Mouse (Mus musculus) fibroblast of lung, adult 2 months (primary cell): ENCODE data around the gene Zc3h4.

Experiments used
- DNase-seq: peaks from one replicate; pipeline ENCODE4 v3.0.0-alpha.2; 2011; ENCODE audit warnings: low read depth

Zc3h4 gene

GRCm38 (mm10) chr7:16399820-16400688 is 656 bp upstream of the Zc3h4 start:
- peak; percentile 92 for DNase-seq

DNA sequence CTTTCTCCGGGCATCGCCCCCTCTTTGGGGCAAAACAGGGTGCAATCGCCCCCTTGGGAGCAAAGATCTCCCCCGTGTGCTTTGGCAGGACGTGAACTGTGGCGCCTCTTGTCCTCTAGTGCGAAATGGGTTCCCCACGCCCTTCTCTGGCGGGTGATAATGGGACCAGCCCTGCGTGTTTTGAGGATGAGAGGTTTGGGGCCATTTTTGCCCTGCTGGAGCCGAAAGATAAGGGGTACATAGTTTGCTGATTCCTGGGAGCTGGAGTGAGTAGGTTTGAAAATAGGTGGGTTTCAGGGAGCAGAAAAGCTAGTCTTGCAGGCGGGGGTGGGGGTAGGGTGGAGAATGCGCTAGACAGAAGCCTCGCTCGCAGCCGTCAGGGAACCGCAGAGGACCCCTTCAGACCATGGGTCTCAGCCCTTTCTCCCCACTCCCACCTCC is 1.3 kb downstream of the Zc3h4 start:
- no peak for DNase-seq

DNA sequence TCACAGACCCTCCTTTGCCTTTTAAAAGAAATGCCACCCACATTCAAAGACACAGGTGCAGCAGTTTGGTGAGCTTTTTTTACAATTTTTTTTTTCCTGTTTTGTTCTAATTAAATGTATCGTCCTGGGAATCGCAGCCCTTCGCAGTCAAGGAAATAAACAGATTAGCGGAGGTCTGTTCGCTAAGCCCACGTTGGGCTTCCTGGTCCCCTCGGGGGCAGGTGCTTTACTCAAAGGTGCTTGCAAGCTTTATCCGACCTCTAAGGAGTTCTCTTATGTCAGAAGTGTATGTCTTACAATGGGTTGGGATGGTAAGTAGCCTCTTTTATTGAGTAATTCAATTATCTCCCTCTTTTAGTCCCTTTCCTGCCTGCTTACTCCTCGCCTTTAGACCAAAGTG is 1.7 kb downstream of the Zc3h4 start:
- no peak for DNase-seq

DNA sequence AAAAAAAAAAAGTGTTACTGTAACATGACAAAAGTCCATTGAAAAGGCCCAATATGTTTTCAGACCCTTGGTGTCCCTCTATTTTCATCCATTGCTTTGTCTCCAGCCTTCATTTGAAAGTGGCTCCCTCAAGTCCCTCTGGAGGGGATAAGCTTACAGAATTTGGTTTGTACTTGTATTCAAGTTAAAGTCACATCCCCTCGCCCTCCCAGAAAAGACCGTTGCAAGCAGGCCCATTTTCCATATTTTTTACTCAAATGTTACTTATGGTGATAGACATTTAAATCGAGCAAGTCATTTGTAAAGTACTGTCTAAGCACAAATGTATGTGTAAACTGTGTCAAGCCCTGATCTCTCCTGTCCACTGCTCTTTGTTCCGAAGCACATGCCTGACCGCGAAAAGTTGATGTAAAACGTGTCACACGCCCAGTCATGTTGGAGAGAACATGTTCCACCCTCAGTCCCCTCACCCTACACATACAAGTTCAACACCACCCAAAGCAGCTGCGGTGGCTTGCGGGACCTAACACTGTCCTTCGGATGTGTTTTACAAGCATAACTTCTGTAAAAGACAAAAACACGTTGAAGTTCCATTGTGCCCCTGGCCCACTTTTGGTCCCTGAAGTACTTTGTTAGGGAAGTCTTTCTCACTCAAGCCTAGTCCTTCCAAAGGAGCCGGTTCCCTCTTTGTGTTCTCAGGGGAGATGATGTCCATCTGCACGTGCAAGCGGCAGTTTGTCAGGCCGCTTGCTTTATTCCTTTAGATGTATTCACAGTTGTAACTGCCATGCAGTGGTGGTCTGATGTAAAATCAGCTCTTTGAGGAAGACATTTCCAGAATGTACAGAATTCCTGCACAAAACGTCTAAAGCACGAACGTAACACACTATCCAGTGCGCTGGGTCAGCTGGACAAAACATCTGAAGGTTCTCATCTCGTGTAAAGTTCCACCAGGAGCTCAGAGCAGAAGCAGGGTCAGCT is 2.5 kb downstream of the Zc3h4 start:
- no peak for DNase-seq

DNA sequence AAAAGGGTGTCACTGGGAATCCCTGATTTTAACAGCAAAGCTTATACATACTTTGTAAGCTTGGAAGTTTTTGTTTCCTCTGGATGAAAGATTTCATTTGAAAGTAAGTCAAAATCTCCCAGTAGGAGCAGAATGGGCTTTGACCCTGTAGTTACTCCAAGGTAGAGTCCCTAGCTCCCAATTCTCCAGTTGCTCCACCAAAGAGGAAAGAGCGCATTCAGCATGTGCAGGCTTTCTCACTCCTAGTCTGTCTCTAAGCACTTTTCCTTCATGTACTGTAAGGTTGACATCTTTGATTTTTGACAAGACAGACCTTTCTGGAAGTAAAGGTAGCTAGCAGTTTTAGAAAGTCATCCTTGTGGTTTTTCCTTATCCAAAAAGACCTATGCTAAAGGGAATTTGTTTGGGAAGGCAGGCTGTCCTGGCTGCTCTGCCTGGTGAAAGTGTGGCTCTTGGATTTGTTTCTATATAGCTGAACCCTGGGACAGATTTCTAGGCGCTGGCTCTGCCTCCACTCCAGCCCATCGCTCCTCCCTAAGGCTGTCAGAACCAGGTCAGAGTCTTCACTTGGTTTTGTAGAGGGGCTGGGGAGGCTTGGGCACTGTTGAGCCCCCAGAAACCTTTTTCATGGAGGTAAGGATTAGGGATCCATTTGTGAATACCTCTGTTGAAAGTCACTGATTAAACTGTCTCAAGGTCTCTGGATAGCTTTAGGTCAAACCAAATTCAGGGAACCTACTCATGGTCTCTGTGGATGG is 3.8 kb downstream of the Zc3h4 start:
- no peak for DNase-seq

GRCm38 (mm10) chr7:16405073-16405455 is 4.4 kb downstream of the Zc3h4 start:
- peak; percentile 80 for DNase-seq

DNA sequence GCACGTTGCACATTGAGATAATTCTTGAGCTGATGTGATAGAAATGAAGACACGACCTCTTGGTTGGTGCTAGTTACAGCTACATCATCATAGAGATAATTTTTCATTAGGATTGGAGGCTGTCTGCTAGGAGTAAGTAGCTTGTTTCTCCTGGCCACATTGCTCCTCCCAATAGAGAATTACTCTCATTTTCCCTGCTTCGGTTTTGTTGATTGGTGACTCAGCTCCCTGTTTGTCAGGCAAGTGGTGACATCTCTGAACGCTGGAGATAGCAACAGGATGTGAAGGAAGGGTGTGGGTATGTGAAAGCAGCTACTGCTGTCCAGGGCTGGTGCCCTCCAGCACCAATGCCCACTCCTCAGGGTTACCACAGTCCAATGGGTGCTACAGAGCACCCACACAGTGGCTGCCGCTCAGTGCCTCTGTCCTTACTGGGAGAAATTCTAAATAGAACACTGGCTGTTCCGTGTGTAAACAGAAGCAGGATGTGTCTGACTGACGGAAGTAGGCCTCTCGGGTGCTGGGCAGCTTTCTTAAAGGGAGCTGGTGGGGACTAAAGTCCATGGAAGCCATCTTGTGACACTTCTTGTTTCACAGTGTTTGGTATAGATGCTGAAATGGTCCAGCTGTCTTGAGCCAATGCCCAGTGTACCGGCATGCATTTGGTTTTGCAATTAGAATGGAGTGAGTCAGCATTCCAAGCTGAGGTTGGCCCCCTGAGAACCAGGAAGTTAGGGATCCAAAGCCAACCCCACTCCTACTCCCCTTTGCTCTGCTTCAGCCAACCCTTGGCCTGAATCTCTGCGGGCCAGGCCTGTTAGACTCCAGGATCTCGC is 5.0 kb downstream of the Zc3h4 start:
- DNase-seq = peak; percentile 93

GRCm38 (mm10) chr7:16406978-16407377 is 6.3 kb downstream of the Zc3h4 start:
- no peak for DNase-seq

DNA sequence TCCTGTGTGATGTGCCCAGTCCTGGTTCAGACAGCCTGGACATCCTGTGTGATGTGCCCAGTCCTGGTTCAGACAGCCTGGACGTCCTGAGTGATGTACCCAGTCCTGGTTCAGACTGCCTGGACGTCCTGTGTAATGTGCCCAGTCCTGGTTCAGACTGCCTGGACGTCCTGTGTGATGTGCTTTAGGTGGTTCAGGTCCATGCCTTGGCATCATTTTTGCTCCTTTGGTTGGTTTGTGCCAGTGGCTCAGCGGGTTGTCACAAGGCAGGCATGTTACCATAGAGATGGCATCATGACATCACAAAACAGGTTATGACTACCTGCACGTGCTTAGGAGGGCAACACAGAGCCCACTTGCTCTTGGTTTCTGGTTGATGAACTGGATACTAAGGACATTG is 10.4 kb downstream of the Zc3h4 start:
- DNase-seq = no peak

GRCm38 (mm10) chr7:16412220-16412896 is 11.6 kb downstream of the Zc3h4 start:
- no peak for DNase-seq

GRCm38 (mm10) chr7:16412930-16413329 is 12.2 kb downstream of the Zc3h4 start:
- DNase-seq = no peak

GRCm38 (mm10) chr7:16415426-16415825 is 14.7 kb downstream of the Zc3h4 start:
- DNase-seq = no peak

GRCm38 (mm10) chr7:16417141-16417771 is 16.5 kb downstream of the Zc3h4 start:
- no peak for DNase-seq

GRCm38 (mm10) chr7:16418713-16419112 is 18.0 kb downstream of the Zc3h4 start:
- DNase-seq = peak; percentile 32

DNA sequence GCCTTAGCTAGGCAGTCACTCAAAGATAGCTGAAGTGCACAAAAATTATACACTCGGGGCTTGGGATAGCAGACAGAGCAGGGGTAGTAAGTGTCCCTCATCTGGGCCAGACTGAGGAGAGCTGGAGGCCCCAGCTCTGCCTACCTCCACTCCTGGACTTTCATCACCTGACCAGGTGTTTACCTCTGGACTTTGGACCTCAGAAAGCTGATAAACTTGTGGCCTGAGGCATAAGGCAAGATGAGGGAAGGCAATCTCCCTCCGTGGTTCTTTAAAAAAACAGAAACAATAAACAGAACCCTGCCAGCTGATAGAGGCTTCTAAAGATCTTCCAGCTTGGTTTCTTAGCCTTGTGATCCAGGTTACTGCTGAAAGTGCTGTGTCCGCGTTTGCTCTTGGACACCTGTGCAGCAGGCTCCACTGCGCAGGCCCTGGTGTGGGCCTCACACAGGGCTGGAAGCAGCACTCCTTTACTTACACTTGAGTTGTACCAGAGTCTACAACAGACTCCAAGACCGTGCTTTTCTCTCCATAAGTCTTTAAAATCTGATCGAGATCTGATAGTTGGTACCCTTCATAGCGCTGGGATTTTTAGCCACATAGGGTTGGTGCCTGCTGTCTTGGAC is 19.9 kb downstream of the Zc3h4 start:
- no peak for DNase-seq

DNA sequence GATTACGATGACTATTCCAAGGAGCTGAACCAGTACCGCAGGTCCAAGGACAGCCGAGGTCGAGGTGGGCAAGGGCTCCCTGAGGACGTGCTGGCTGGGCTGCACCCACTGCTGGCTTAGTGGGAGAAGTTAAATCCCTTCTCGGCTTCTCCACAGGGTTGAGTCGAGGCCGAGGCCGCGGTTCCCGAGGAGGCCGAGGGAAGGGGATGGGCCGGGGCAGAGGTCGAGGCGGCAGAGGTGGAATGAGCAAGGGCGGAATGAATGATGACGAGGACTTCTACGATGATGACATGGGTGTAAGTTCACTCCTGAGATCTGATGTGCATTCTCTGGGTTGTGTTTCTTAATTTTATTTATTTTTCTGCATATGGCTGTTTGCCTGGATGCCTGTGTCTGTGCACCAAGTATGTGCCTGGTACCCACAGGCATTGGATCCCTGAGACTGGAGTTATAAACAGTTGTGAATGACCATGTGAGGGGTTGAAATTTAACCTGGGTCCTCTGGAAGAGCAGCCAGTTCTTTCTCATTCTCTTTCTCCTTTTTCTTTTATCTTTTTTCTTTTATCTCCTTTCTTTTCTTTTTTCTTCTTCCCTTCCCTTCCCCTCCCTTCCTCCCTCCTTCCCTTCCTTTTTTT is 21.6 kb downstream of the Zc3h4 start:
- DNase-seq = no peak

- no peak for DNase-seq
Measured at GRCm38 (mm10) chr7:16423731-16424130, 23.0 kb downstream of the Zc3h4 start.

- DNase-seq = no peak
Measured at GRCm38 (mm10) chr7:16425721-16426120, 25.0 kb downstream of the Zc3h4 start.

- peak; percentile 46 for DNase-seq
Measured at GRCm38 (mm10) chr7:16426129-16426729, 25.5 kb downstream of the Zc3h4 start.
